Mouse (Mus musculus) bone marrow, adult 2 months (tissue): ENCODE data around the gene Rtn3.

Source experiments
- CTCF ChIP-seq: fragments of 200-500 bp; IDR thresholded peaks from 2 replicates; pipeline ENCODE4 v1.5.1; 2011; ENCODE audit warnings: low read length, control low read depth; ENCODE audit not compliant: control insufficient read depth, insufficient read depth
- POLR2A ChIP-seq: fragments of 200-500 bp; IDR thresholded peaks from 2 replicates; pipeline ENCODE4 v1.6.1; 2011; ENCODE audit warnings: low read depth, mild to moderate bottlenecking, control low read depth, low read length, borderline replicate concordance; ENCODE audit not compliant: control insufficient read depth

DNA sequence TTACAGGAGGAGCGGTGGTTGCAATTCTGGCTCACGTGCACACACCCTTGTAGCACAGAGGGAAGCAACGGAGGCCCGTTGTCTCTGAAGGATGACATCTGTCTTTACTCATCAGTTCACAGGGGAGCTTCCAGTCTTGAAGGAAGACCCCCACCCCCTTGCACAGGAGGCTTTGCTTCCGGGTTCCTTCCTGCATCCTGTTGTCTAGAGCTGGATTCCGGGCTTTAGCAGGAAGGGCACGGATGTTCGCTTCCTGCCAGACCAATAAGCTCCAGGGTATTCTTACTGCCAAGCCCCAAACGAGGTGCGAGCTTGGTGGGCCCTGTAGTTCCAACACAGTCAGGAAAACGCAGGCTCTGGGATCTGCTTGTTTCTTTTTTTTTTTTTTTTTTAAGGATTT lies 82.4 kb downstream of the Rtn3 start:
- TF ChIP-seq CTCF, result no peak
- no peak for TF ChIP-seq POLR2A
